Mouse (Mus musculus): ENCODE measurements around the gene Spo11. TPM values are rescaled to one million over a fixed set of nuclear protein-coding genes. Genes with fewer than 3 reads are reported as not detected.

Spo11 gene
- polyA plus RNA-seq, 1 experiment: not detected

GRCm38 (mm10) chr2:172950722-172951121 lies 26.8 kb upstream of the Spo11 start:
- 65% methylated on average over 11 of the region's 11 CpGs for WGBS
- no peak for TF ChIP-seq CTCF (IDR thresholded peaks at IDR 0.05; ENCODE audit: insufficient read depth, low read depth, low read length)
- no peak for TF ChIP-seq POLR2A (IDR thresholded peaks at IDR 0.05; ENCODE audit: insufficient read depth, low read depth, low read length)
- Histone ChIP-seq H3K4me1 (ENCODE audit: control insufficient read depth, insufficient read depth, low read length) (no peaks in the 10 kb centered on the region), H3K27ac (ENCODE audit: insufficient read depth, low read depth, low read length) (no peak overlapping the region), H3K4me3 (ENCODE audit: insufficient read depth, low read depth, low read length) (no peak overlapping the region)

- Histone ChIP-seq H3K4me1 (ENCODE audit: control insufficient read depth, insufficient read depth, low read length) (no peaks in the 10 kb centered on the region), H3K4me3 (ENCODE audit: insufficient read depth, low read depth, low read length) (no peak overlapping the region), H3K27ac (ENCODE audit: insufficient read depth, low read depth, low read length) (no peak overlapping the region)
- WGBS: 82% methylated on average over 2 of the region's 2 CpGs
- TF ChIP-seq CTCF (IDR thresholded peaks at IDR 0.05; ENCODE audit: insufficient read depth, low read depth, low read length) (no peak), POLR2A (IDR thresholded peaks at IDR 0.05; ENCODE audit: insufficient read depth, low read depth, low read length) (no peak)
Observed at GRCm38 (mm10) chr2:172951976-172952375, 25.5 kb upstream of the Spo11 start.

- H3K27ac ChIP-seq (ENCODE audit: insufficient read depth, low read depth, low read length): no peak overlapping the region
- no peak overlapping the region for H3K4me3 ChIP-seq (ENCODE audit: insufficient read depth, low read depth, low read length)
- no peaks in the 10 kb centered on the region for H3K4me1 ChIP-seq (ENCODE audit: control insufficient read depth, insufficient read depth, low read length)
- TF ChIP-seq POLR2A (IDR thresholded peaks at IDR 0.05; ENCODE audit: insufficient read depth, low read depth, low read length): no peak
- no peak for TF ChIP-seq CTCF (IDR thresholded peaks at IDR 0.05; ENCODE audit: insufficient read depth, low read depth, low read length)
- 43% methylated on average over 5 of the region's 5 CpGs for whole genome bisulfite sequencing
Observed at GRCm38 (mm10) chr2:172958579-172958978, 18.9 kb upstream of the Spo11 start.

GRCm38 (mm10) chr2:172959006-172959768 lies 18.3 kb upstream of the Spo11 start:
- Histone ChIP-seq H3K4me1 (ENCODE audit: control insufficient read depth, insufficient read depth, low read length) (no peaks in the 10 kb centered on the region), H3K27ac (ENCODE audit: insufficient read depth, low read depth, low read length) (no peak overlapping the region), H3K4me3 (ENCODE audit: insufficient read depth, low read depth, low read length) (no peak overlapping the region)
- no peak for TF ChIP-seq POLR2A (IDR thresholded peaks at IDR 0.05; ENCODE audit: insufficient read depth, low read depth, low read length)
- TF ChIP-seq CTCF (IDR thresholded peaks at IDR 0.05; ENCODE audit: insufficient read depth, low read depth, low read length): no peak
- WGBS: 54% methylated on average over 13 of the region's 13 CpGs

GRCm38 (mm10) chr2:172960350-172960749 lies 17.1 kb upstream of the Spo11 start:
- H3K27ac ChIP-seq (ENCODE audit: insufficient read depth, low read depth, low read length): no peak overlapping the region
- H3K4me3 ChIP-seq (ENCODE audit: insufficient read depth, low read depth, low read length): no peak overlapping the region
- 91% methylated on average over 3 of the region's 3 CpGs for WGBS
- TF ChIP-seq CTCF (IDR thresholded peaks at IDR 0.05; ENCODE audit: insufficient read depth, low read depth, low read length): no peak
- TF ChIP-seq POLR2A (IDR thresholded peaks at IDR 0.05; ENCODE audit: insufficient read depth, low read depth, low read length): no peak
- no peaks in the 10 kb centered on the region; the same call in 1 of the 2 replicates for H3K4me1 ChIP-seq (ENCODE audit: control insufficient read depth, insufficient read depth, low read length)

- Histone ChIP-seq H3K27ac (ENCODE audit: insufficient read depth, low read depth, low read length) (no peak overlapping the region), H3K4me3 (ENCODE audit: insufficient read depth, low read depth, low read length) (no peak overlapping the region), H3K4me1 (ENCODE audit: control insufficient read depth, insufficient read depth, low read length) (no peaks in the 10 kb centered on the region; the same call in 1 of the 2 replicates)
- WGBS: 48% methylated on average over 6 of the region's 6 CpGs
- TF ChIP-seq POLR2A (IDR thresholded peaks at IDR 0.05; ENCODE audit: insufficient read depth, low read depth, low read length) (no peak), CTCF (IDR thresholded peaks at IDR 0.05; ENCODE audit: insufficient read depth, low read depth, low read length) (no peak)
Observed at GRCm38 (mm10) chr2:172961211-172961610, 16.3 kb upstream of the Spo11 start.

- WGBS: 79% methylated on average over 11 of the region's 11 CpGs
- TF ChIP-seq POLR2A (IDR thresholded peaks at IDR 0.05; ENCODE audit: insufficient read depth, low read depth, low read length): no peak
- no peak for TF ChIP-seq CTCF (IDR thresholded peaks at IDR 0.05; ENCODE audit: insufficient read depth, low read depth, low read length)
Observed at GRCm38 (mm10) chr2:172965249-172965648, 12.3 kb upstream of the Spo11 start.

GRCm38 (mm10) chr2:172966480-172966879 lies 11.0 kb upstream of the Spo11 start:
- TF ChIP-seq CTCF (IDR thresholded peaks at IDR 0.05; ENCODE audit: insufficient read depth, low read depth, low read length) (no peak), POLR2A (IDR thresholded peaks at IDR 0.05; ENCODE audit: insufficient read depth, low read depth, low read length) (no peak)
- Histone ChIP-seq H3K27ac (ENCODE audit: insufficient read depth, low read depth, low read length) (no peak overlapping the region), H3K4me3 (ENCODE audit: insufficient read depth, low read depth, low read length) (no peak overlapping the region), H3K4me1 (ENCODE audit: control insufficient read depth, insufficient read depth, low read length) (no peaks in the 10 kb centered on the region; the same call in 1 of the 2 replicates)
- 95% methylated on average over 5 of the region's 5 CpGs for WGBS

More at GRCm38 (mm10) chr2:172965249-172965648, 12.3 kb upstream of the Spo11 start:
- H3K4me3 ChIP-seq (ENCODE audit: insufficient read depth, low read depth, low read length): no peak overlapping the region
- no peaks in the 10 kb centered on the region; the same call in 1 of the 2 replicates for H3K4me1 ChIP-seq (ENCODE audit: control insufficient read depth, insufficient read depth, low read length)
- H3K27ac ChIP-seq (ENCODE audit: insufficient read depth, low read depth, low read length): no peak overlapping the region

- TF ChIP-seq CTCF (IDR thresholded peaks at IDR 0.05; ENCODE audit: insufficient read depth, low read depth, low read length) (no peak), POLR2A (IDR thresholded peaks at IDR 0.05; ENCODE audit: insufficient read depth, low read depth, low read length) (no peak)
- no peak overlapping the region for H3K4me3 ChIP-seq (ENCODE audit: insufficient read depth, low read depth, low read length)
- no peak overlapping the region for H3K27ac ChIP-seq (ENCODE audit: insufficient read depth, low read depth, low read length)
- WGBS: 96% methylated on average over 2 of the region's 2 CpGs
- H3K4me1 ChIP-seq (ENCODE audit: control insufficient read depth, insufficient read depth, low read length): peaks cover 20% of the 10 kb centered on the region
Observed at GRCm38 (mm10) chr2:172971865-172972264, 5.6 kb upstream of the Spo11 start.
